Mouse (Mus musculus) lung, embryonic 15.5 days (tissue): ENCODE results near the gene Celf3. TPM values are rescaled to one million over a fixed set of nuclear protein-coding genes. Genes with fewer than 3 reads are reported as not detected.
A peak's percentile ranks its signal among the peaks of the same experiment; 100 is the strongest.

Source experiments
- ATAC-seq: fragments of 200-750 bp; cut with Nextera tagmentation; 2 replicates; pipeline ENCODE4 v1.8.0; 2017; ENCODE audit warnings: moderate number of reproducible peaks, borderline replicate concordance; ENCODE audit not compliant: low FRiP score, low TSS enrichment; ENCODE audit errors: extremely low read depth
- H3K27ac ChIP-seq: fragments of 300-500 bp; sonication (generic); 2 replicates; pipeline ENCODE4 v1.5.1; 2015; ENCODE audit warnings: moderate library complexity, mild to moderate bottlenecking, inconsistent platforms
- H3K27me3 ChIP-seq: fragments of 300-500 bp; sonication (generic); 2 replicates; pipeline ENCODE4 v1.6.1; 2015; ENCODE audit warnings: inconsistent platforms
- H3K36me3 ChIP-seq: fragments of 300-500 bp; sonication (generic); 2 replicates; pipeline ENCODE4 v1.6.1; 2015; ENCODE audit warnings: inconsistent platforms
- H3K4me1 ChIP-seq: fragments of 300-500 bp; sonication (generic); 2 replicates; pipeline ENCODE4 v1.6.1; 2015; ENCODE audit warnings: inconsistent platforms
- H3K4me2 ChIP-seq: fragments of 300-500 bp; sonication (generic); 2 replicates; pipeline ENCODE4 v1.6.1; 2015; ENCODE audit warnings: inconsistent platforms, mild to moderate bottlenecking, moderate library complexity
- H3K4me3 ChIP-seq: fragments of 300-500 bp; sonication (generic); 2 replicates; pipeline ENCODE4 v1.5.1; 2015; ENCODE audit warnings: mild to moderate bottlenecking, inconsistent platforms
- H3K9ac ChIP-seq: fragments of 300-500 bp; sonication (generic); 2 replicates; pipeline ENCODE4 v1.6.1; 2015; ENCODE audit warnings: inconsistent platforms
- H3K9me3 ChIP-seq: fragments of 300-500 bp; sonication (generic); 2 replicates; pipeline ENCODE4 v1.6.1; 2016; ENCODE audit warnings: inconsistent platforms
- WGBS: fragments of 180-500 bp; shearing (Covaris S2); methylation state at CpG from one replicate; pipeline ENCODE4 v1.1.7; 2015; 5-methylcytosine and 5-hydroxymethylcytosine counted together
- polyA plus RNA-seq: library from polyadenylated mRNA; unstranded; fragments of >200 nt; fragmentation: Nextera tagmentation; extraction: Ambion mirVana; gene quantifications from 2 replicates; pipeline ENCODE4 v1.2.1, GENCODE M21; 2015

Gene Celf3
- 2.3 and 4.6 TPM in 2 replicates for polyA plus RNA-seq

DNA sequence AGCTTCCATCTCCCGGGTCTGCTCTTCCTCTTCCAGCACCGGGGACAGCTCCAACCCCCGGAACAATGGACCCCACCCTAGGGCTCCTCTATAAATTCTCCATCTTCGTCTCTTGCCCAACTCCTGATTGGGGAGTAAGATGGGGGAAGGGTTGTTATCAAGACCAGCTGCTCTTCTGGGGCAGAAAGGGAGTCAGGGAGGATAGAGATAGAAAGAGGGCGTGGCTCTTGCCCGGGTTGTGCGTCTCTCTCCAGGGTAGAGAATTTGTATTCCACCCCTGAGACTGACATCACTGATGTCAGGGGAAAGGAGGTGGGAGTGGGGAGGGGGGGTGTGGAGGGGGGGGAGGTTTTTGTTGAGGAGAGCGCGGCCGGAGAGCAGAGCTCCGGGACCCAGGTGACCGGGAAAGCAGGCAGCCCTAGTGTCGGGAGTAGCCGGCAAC lies at the start of gene Celf3:
Gene Celf3 (plus strand): TSS at position 315 of the 442 bp plus-strand sequence.
- H3K4me2 ChIP-seq: no peak within 1 kb of the TSS
- H3K4me3 ChIP-seq: no peak within 1 kb of the TSS
- H3K27ac ChIP-seq: no peak within 1 kb of the TSS
- ATAC-seq: peak; percentile 21; the same call in 1 of the 2 replicates
- H3K9ac ChIP-seq: no peak within 1 kb of the TSS
- no peaks in the 10 kb centered on the region for H3K9me3 ChIP-seq
- H3K4me1 ChIP-seq: peaks cover 3% of the 10 kb centered on the region; the same call in 1 of the 2 replicates
- WGBS: 2% methylated on average over 14 of the region's 14 CpGs
- H3K36me3 ChIP-seq: no peaks in the 10 kb centered on the region
- peaks cover 29% of the 10 kb centered on the region for H3K27me3 ChIP-seq

GRCm38 (mm10) chr3:94430980-94431379 lies 47.1 kb upstream of the Celf3 start:
- Histone ChIP-seq H3K9me3 (no peaks in the 10 kb centered on the region), H3K4me1 (no peaks in the 10 kb centered on the region), H3K36me3 (no peaks in the 10 kb centered on the region), H3K27me3 (no peaks in the 10 kb centered on the region), H3K9ac (no peak overlapping the region), H3K4me3 (no peak overlapping the region), H3K27ac (no peak overlapping the region), H3K4me2 (no peak overlapping the region)
- 57% methylated on average over 2 of the region's 2 CpGs for WGBS
- no peak for ATAC-seq

DNA sequence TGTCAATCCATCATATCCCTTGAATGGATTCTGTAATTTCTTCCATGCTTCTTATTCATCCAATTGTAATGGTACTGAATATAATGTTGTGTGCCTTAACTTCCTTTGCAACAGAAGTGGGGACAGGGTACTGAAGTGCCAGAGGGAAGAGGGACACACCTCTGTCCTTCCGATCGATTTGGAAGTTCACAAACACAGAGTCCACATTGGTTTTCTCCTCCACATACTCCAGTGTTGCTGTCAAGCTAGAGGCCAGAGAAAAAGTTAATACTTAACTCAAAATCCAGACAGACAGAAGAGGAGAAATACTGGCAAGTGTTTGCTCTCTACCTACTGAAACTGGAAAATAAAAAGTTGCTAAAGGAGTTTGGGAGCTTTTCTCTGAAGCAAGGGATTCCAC lies 43.8 kb upstream of the Celf3 start:
- Histone ChIP-seq H3K4me2 (no peak overlapping the region), H3K27me3 (no peaks in the 10 kb centered on the region), H3K36me3 (no peaks in the 10 kb centered on the region), H3K9ac (no peak overlapping the region), H3K4me1 (no peaks in the 10 kb centered on the region), H3K9me3 (no peaks in the 10 kb centered on the region), H3K27ac (no peak overlapping the region), H3K4me3 (no peak overlapping the region)
- ATAC-seq: no peak
- WGBS: 64% methylated on average over 2 of the region's 2 CpGs

GRCm38 (mm10) chr3:94436420-94436819 lies 41.7 kb upstream of the Celf3 start:
- Histone ChIP-seq H3K4me2 (no peak overlapping the region), H3K27me3 (peaks cover 6% of the 10 kb centered on the region; the same call in 1 of the 2 replicates), H3K4me3 (no peak overlapping the region), H3K9me3 (no peaks in the 10 kb centered on the region), H3K27ac (no peak overlapping the region), H3K4me1 (no peaks in the 10 kb centered on the region), H3K9ac (no peak overlapping the region), H3K36me3 (no peaks in the 10 kb centered on the region)
- no peak for ATAC-seq
- WGBS: 78% methylated on average over 9 of the region's 9 CpGs

- no peak overlapping the region for H3K4me3 ChIP-seq
- WGBS: 29% methylated on average over 3 of the region's 3 CpGs
- peaks cover 7% of the 10 kb centered on the region; the same call in 1 of the 2 replicates for H3K36me3 ChIP-seq
- no peak overlapping the region for H3K9ac ChIP-seq
- no peak overlapping the region for H3K4me2 ChIP-seq
- peaks cover 6% of the 10 kb centered on the region; the same call in 1 of the 2 replicates for H3K27me3 ChIP-seq
- no peaks in the 10 kb centered on the region for H3K9me3 ChIP-seq
- ATAC-seq: no peak
- H3K27ac ChIP-seq: no peak overlapping the region
- 0 out of 2 replicates have a peak, but pooled peaks cover 7% of the 10 kb centered on the region for H3K4me1 ChIP-seq
These were observed 36.9 kb upstream of the Celf3 start for GRCm38 (mm10) chr3:94441182-94441581.

DNA sequence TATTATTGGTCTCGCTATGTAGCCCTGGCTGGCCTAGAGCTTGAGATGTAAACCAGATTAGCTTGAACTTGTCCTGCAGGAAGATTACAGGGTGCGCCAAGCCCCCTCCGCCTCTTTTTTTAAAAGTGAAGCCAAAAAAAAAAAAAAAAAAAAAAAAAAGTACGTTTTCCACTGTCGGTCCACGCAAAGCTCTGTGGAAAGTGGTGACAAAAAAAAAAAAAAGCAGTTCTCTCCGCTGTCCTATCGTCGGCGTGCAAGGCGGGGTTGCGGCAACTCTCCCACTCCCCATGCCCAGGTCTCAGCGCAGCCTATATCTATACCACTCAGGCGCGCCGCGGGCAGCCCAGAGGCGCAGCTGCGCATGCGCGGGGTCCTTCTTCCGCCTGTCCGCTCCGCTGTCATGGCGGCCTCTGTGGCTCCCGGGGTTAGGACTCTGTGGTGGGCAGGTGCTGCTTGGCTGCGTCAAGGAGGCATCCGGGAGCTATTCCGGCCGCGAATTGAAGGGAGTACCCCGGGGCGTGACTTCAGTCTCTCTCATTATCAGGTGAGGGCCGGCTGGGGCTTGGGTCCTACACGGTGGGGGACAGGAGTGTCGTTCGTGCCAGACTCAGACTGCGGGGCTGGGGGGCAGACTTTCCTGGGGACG lies 35.0 kb upstream of the Celf3 start, which contains the start of gene Mrpl9:
Gene Mrpl9 (plus strand): TSS at position 368 of the 646 bp plus-strand sequence.
- Histone ChIP-seq H3K4me2 (peak within 1 kb of the TSS; percentile 79), H3K4me3 (peak within 1 kb of the TSS; percentile 81), H3K4me1 (0 out of 2 replicates have a peak, but pooled peaks cover 7% of the 10 kb centered on the region), H3K27me3 (peaks cover 6% of the 10 kb centered on the region; the same call in 1 of the 2 replicates), H3K9ac (peak within 1 kb of the TSS; percentile 95), H3K36me3 (peaks cover 26% of the 10 kb centered on the region), H3K9me3 (no peaks in the 10 kb centered on the region), H3K27ac (peak within 1 kb of the TSS; percentile 64)
- under 1% methylated on average over 34 of the region's 39 CpGs for WGBS
- peak; percentile 97 for ATAC-seq

DNA sequence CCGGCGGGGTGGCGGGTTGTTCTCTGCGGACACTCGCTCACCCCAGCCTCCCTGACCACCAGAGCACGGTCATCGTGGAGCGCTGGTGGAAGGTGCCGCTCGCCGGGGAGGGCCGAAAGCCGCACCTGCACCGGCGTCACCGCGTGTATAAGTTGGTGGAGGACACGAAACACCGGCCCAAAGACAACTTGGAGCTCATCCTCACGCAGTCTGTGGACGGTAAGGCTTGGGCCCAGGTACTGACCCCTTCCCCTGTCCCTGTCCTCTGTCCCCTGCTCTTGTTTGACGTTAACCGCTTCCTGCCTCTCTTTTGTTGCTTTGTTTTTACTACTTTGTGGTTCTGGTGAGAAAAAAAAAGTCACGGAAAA lies 34.5 kb upstream of the Celf3 start, which contains the start of gene Oaz3:
Gene Oaz3 (minus strand): TSS at position 319 of the 368 bp plus-strand sequence.
- 1% methylated on average over 24 of the region's 24 CpGs for WGBS
- ATAC-seq: peak; percentile 53; the same call in 1 of the 2 replicates

DNA sequence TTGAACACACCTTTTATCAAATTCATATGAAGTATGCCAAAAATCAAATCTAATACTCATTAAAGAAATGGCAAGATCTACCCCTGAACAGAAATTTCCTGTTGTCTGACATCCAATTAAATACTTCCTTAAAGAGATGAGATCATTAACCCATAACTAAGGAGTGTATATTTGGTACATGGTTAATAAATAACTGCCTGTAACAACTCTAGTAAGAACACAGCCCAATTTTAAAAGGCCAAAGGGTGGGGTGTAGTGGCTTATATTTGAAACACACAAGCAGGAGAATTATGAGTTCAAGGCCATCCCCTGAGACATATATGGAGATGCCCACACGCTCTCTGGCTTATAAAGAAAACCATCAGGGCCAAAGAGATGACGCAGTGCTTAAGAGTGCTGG lies 28.7 kb upstream of the Celf3 start:
- Histone ChIP-seq H3K27me3 (no peaks in the 10 kb centered on the region), H3K36me3 (peaks cover 39% of the 10 kb centered on the region), H3K4me1 (0 out of 2 replicates have a peak, but pooled peaks cover 1% of the 10 kb centered on the region), H3K9me3 (no peaks in the 10 kb centered on the region), H3K9ac (no peak overlapping the region), H3K27ac (no peak overlapping the region), H3K4me3 (no peak overlapping the region), H3K4me2 (no peak overlapping the region)
- ATAC-seq: no peak
- WGBS: 88% methylated on average over 2 of the region's 2 CpGs

More for the DNA sequence above, 34.5 kb upstream of the Celf3 start, which contains the start of gene Oaz3:
- Histone ChIP-seq H3K9ac (peak within 1 kb of the TSS; percentile 95), H3K4me2 (peak within 1 kb of the TSS; percentile 79), H3K36me3 (peaks cover 30% of the 10 kb centered on the region), H3K27me3 (peaks cover 6% of the 10 kb centered on the region; the same call in 1 of the 2 replicates), H3K4me1 (0 out of 2 replicates have a peak, but pooled peaks cover 7% of the 10 kb centered on the region), H3K4me3 (peak within 1 kb of the TSS; percentile 81), H3K27ac (peak within 1 kb of the TSS; percentile 64), H3K9me3 (no peaks in the 10 kb centered on the region)

DNA sequence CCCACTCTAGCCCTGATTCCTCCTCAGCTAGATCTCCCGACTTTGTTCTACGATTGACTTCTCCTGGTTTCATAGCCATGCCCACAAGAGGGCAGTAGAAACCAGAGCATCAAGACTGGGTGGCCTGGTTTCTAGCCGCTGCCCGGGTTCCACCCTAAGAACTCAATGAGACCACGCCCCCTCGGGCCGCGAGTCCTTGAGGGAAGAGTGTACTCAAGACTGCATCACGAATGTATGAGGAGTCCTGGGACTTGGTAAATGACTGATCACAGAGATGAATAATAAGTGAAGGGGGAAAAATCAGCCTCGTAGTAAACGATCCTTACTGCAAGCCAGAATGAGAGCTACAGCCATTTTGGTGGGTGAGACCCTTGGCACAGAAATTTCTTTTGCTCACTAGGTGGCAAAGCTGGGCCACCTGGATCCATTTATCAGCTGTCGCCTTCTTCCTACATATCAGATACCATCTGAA lies 21.5 kb upstream of the Celf3 start:
- Histone ChIP-seq H3K4me1 (no peaks in the 10 kb centered on the region), H3K4me3 (peak overlapping the region; percentile 27), H3K9ac (no peak overlapping the region), H3K4me2 (peak overlapping the region; percentile 51), H3K27me3 (no peaks in the 10 kb centered on the region), H3K27ac (no peak overlapping the region), H3K9me3 (no peaks in the 10 kb centered on the region), H3K36me3 (no peaks in the 10 kb centered on the region)
- ATAC-seq: peak; percentile 92
- 2% methylated on average over 12 of the region's 12 CpGs for WGBS

DNA sequence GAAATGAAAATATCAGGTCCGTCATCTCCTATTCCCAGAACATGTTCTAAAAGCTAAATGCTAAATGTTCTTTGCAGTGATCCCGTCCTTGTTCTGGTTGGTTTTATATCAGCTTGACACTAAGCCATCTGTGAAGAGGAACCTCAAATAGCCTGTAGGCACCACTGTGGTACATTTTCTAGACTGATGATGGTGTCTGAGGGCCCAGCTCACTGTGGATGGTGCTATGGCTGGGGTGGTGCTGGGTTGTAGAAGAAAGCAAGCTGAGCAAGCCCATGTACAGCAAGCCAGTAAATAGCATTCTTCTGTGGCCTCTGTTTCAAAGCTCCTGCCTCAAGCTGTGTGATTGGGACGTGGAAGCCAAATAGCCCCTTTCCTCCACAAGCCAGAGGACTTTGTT lies 21.0 kb upstream of the Celf3 start:
- Histone ChIP-seq H3K4me2 (peak overlapping the region; percentile 51), H3K4me1 (no peaks in the 10 kb centered on the region), H3K27ac (no peak overlapping the region), H3K9ac (no peak overlapping the region), H3K9me3 (no peaks in the 10 kb centered on the region), H3K4me3 (no peak overlapping the region), H3K27me3 (no peaks in the 10 kb centered on the region), H3K36me3 (no peaks in the 10 kb centered on the region)
- ATAC-seq: no peak
- WGBS: 63% methylated on average over 3 of the region's 3 CpGs

- H3K27ac ChIP-seq: no peak overlapping the region
- no peaks in the 10 kb centered on the region for H3K4me1 ChIP-seq
- no peaks in the 10 kb centered on the region for H3K9me3 ChIP-seq
- no peaks in the 10 kb centered on the region for H3K27me3 ChIP-seq
- no peak overlapping the region for H3K9ac ChIP-seq
- WGBS: 88% methylated on average over 2 of the region's 2 CpGs
- H3K4me2 ChIP-seq: no peak overlapping the region
- no peak for ATAC-seq
- H3K4me3 ChIP-seq: no peak overlapping the region
- no peaks in the 10 kb centered on the region for H3K36me3 ChIP-seq
These were observed 18.3 kb upstream of the Celf3 start for GRCm38 (mm10) chr3:94459834-94460233.

DNA sequence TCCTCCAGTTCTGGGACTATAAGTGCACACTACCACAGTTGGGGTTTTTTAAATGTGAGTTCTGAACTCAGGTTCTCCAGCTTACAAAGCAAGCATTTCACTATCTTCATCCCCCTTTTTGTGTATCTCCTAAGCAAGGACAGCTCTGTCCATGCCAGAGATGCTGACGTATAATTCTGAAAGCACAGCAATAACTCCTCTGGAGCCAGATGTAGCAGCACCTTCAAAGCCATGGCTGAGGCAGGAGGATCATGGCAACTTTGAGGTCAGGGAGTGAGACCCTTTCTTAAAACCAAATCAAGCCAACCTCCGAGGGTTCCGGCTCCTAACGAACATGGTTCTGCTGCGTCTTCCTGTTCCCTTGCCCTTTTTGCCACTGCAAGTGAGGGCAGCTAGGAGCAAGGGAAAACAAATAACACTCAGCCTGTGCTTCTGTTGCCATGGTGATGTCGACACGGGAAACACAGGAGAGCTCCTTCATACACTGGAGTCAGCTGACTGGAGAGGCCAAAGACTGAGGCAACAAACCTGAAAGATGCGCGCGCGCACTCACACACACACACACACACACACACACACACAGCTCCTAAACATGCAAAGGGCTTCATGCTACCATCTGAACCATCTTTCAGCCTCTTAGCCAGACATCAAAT lies 14.0 kb upstream of the Celf3 start:
- Histone ChIP-seq H3K27ac (no peak overlapping the region), H3K4me1 (no peaks in the 10 kb centered on the region), H3K27me3 (no peaks in the 10 kb centered on the region), H3K36me3 (no peaks in the 10 kb centered on the region), H3K4me3 (no peak overlapping the region), H3K9ac (no peak overlapping the region), H3K9me3 (no peaks in the 10 kb centered on the region), H3K4me2 (no peak overlapping the region)
- 40% methylated on average over 11 of the region's 11 CpGs for WGBS
- ATAC-seq: no peak
